Mouse (Mus musculus): ENCODE measurements at regions not wholly inside any gene's neighbourhood (a gene's known extent, or its start where the extent isn't known, plus 50 kb on each side); places are given as distances from the start of the nearest gene placed in this dataset.

GRCm38 (mm10) chr15:62266025-62266424 lies 1343.2 kb upstream of the A1bg start:
- TF ChIP-seq CTCF (IDR thresholded peaks at IDR 0.05) (no peak), POLR2A (IDR thresholded peaks at IDR 0.05; ENCODE audit: insufficient read depth, low read depth, low read length) (no peak), EP300 (IDR thresholded peaks at IDR 0.05; ENCODE audit: insufficient read depth, low read depth, low read length) (no peak)

Data from heart, adult 2 months (tissue).